ENCODE assay signal across 9 mouse cellular contexts in the genomic region with DNA sequence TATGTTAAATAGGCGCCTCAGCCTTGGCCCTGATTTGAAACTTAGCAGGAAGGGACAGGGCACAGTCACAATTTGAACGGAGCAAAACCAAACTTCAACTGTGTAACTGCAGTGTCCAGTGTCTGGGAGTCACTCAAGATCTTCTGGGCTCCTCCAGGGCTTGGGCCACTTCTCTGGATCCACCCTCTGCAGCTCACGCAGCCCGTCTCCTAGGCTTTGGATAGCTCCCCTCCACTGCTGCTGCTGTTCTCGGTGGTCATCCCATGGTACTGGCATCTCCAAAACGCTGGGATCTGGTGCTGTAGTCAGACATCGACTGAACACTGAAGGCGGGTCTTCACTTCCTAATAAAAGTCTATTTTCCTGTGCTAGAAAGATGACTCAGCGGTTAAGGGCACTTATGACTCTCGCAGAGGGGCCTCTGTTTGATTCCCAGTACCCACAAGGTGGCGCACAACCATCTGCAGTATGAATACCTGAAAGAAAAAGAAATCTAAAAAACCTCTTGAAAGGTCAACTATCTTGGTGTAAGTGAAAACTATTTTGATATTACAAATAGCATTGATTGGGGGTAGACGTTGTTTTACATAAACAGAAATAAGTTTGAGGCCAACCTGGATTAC. TPM values are rescaled to one million over a fixed set of nuclear protein-coding genes. Genes with fewer than 3 reads are reported as not detected.
DNase-seq lines count a peak whose midpoint lies in the region; ATAC-seq lines count a peak whose summit lies in the region.
"Had no signal": no experiment of that assay in that cellular context is flagged by ENCODE, and none has a peak within 500 bp of the region (broad histone marks: within the 10 kb centered on the region; RNA-seq: fewer than 3 reads in every experiment).

No protein-coding gene starts in this region.

- H3K4me1 ChIP-seq in midbrain, embryonic 10.5 days: peaks cover 27% of the 10 kb centered on the region
- H3K4me1 ChIP-seq in midbrain, embryonic 15.5 days: peaks cover 6% of the 10 kb centered on the region

- no peak overlapping the region for H3K4me3 ChIP-seq in midbrain, embryonic 10.5 days
- H3K4me3 ChIP-seq in midbrain, embryonic 15.5 days: no peak overlapping the region
- H3K4me3 ChIP-seq: myocyte had no signal

- peaks cover 4% of the 10 kb centered on the region; the same call in 1 of the 2 replicates for H3K9me3 ChIP-seq in midbrain, embryonic 10.5 days (replicated peaks)
- H3K9me3 ChIP-seq in midbrain, embryonic 15.5 days: no peaks in the 10 kb centered on the region

- H3K27me3 ChIP-seq in midbrain, embryonic 10.5 days (ENCODE audit: low read depth, poor library complexity, severe bottlenecking): peaks cover 8% of the 10 kb centered on the region; the same call in 1 of the 2 replicates
- no peaks in the 10 kb centered on the region for H3K27me3 ChIP-seq in midbrain, embryonic 15.5 days (replicated peaks)

- no peak for ATAC-seq in midbrain, embryonic 15.5 days (replicated peaks)
- peak; percentile 29 to 40; a peak in 1 of 4 replicates for ATAC-seq in hematopoietic stem cell, adult 5-6 weeks (replicated peaks in 1 of 2; ENCODE audit: insufficient read depth in 1 of 2, low FRiP score in 2 of 2, low TSS enrichment in 1 of 2, low read depth in 1 of 2, poor library complexity in 2 of 2, severe bottlenecking in 2 of 2)
- ATAC-seq in megakaryocyte-erythroid progenitor cell, adult 5-6 weeks (replicated peaks; ENCODE audit: low FRiP score, low TSS enrichment, poor library complexity, severe bottlenecking): peak; percentile 84
- no peak for ATAC-seq in frontal cortex, adult (ENCODE audit: low TSS enrichment)

- 53% methylated on average over 12 of the region's 12 CpGs for WGBS in midbrain, embryonic 10.5 days
- 56% methylated on average over 12 of the region's 12 CpGs for WGBS in midbrain, embryonic 15.5 days

- H3K27ac ChIP-seq in midbrain, embryonic 10.5 days (replicated peaks): peak overlapping the region; percentile 43; the same call in 1 of the 2 replicates
- H3K27ac ChIP-seq in midbrain, embryonic 15.5 days: no peak overlapping the region

- H3K4me2 ChIP-seq in midbrain, embryonic 15.5 days: no peak overlapping the region

- no peak overlapping the region for H3K9ac ChIP-seq in midbrain, embryonic 15.5 days

- H3K36me3 ChIP-seq in midbrain, embryonic 10.5 days: peaks cover 2% of the 10 kb centered on the region; the same call in 1 of the 2 replicates
- no peaks in the 10 kb centered on the region for H3K36me3 ChIP-seq in midbrain, embryonic 15.5 days (replicated peaks)

- peak; percentile 37 for DNase-seq in midbrain, embryonic 10.5 days (ENCODE audit: low spot score)
- DNase-seq in WW6 (ENCODE audit: low read depth, low spot score): peak; percentile 60
- DNase-seq in gastrocnemius, adult 8-10 months (ENCODE audit: low spot score in 2 of 2): no peak
- DNase-seq in layer of hippocampus, adult 9-10 months (ENCODE audit: low spot score): no peak

RNA-seq across cellular contexts. Expression of a gene that starts 14.5 kb away (rescaled TPM):
- 9.0 and 11.4 TPM in 2 replicates for polyA plus RNA-seq in midbrain, embryonic 10.5 days (2016; fragmentation: Nextera tagmentation; extraction: Ambion mirVana)
- 6.1 and 6.2 TPM in 2 replicates for polyA plus RNA-seq in midbrain, embryonic 15.5 days (2015; fragmentation: Nextera tagmentation; extraction: Ambion mirVana)
- 89.2 and 90.7 TPM in 2 replicates for total RNA-seq in hematopoietic stem cell, adult 5-6 weeks (2017)
- total RNA-seq in megakaryocyte-erythroid progenitor cell, adult 5-6 weeks (2014; fragmentation: Nextera tagmentation): 30.6 and 54.4 TPM in 2 replicates
- total RNA-seq in megakaryocyte-erythroid progenitor cell, adult 5-6 weeks (2017): 14.6 and 58.2 TPM in 2 replicates
- 10 to 100 TPM; 13.8 to 19.0 (median 17.7) TPM for total RNA-seq in gastrocnemius, adult 8-10 months (2022)

RNA-seq across cellular contexts. Expression of a gene that starts 23.9 kb away (rescaled TPM):
- 38.5 and 44.3 TPM in 2 replicates for polyA plus RNA-seq in midbrain, embryonic 10.5 days (2016; fragmentation: Nextera tagmentation; extraction: Ambion mirVana)
- polyA plus RNA-seq in midbrain, embryonic 15.5 days (2015; fragmentation: Nextera tagmentation; extraction: Ambion mirVana): 35.1 and 35.8 TPM in 2 replicates
- 37.6 and 41.6 TPM in 2 replicates for total RNA-seq in hematopoietic stem cell, adult 5-6 weeks (2017)
- 11.8 and 12.6 TPM in 2 replicates for total RNA-seq in megakaryocyte-erythroid progenitor cell, adult 5-6 weeks (2014; fragmentation: Nextera tagmentation)
- total RNA-seq in megakaryocyte-erythroid progenitor cell, adult 5-6 weeks (2017): 25.0 and 26.7 TPM in 2 replicates
- 1 to 10 TPM; 5.0 to 5.9 (median 5.1) TPM for total RNA-seq in gastrocnemius, adult 8-10 months (2022)

Comparison
In these comparisons a context has a peak if more than half of its experiments do, and no peak if none do; other contexts are left out.
1. DNase-seq: peak in midbrain, embryonic 10.5 days (single experiment) and WW6 (single experiment); none in gastrocnemius, adult 8-10 months (0 of 2) and layer of hippocampus, adult 9-10 months (single experiment).
2. ATAC-seq: peak in hematopoietic stem cell, adult 5-6 weeks (2 of 2) and megakaryocyte-erythroid progenitor cell, adult 5-6 weeks (single experiment); none in midbrain, embryonic 15.5 days (single experiment) and frontal cortex, adult (single experiment).